Mouse (Mus musculus) T-cell, adult 2 months (primary cell): Measurements from ENCODE around the gene Ccar1.
"Not testable (repeated sequence)": the region's sequence is repeated elsewhere in the genome, so short reads cannot be mapped to it uniquely, and the experiment has no call there.

ENCODE experiments used
- DNase-seq: peaks from one replicate; pipeline ENCODE4 v3.0.0; 2022; ENCODE audit warnings: low spot score

Ccar1 gene

GRCm38 (mm10) chr10:62792177-62793090 is at the start of gene Ccar1:
Gene Ccar1 (minus strand): TSS chr10:62792286.
- peak; percentile 99 for DNase-seq

GRCm38 (mm10) chr10:62840687-62841086 is 48.6 kb upstream of the Ccar1 start:
- DNase-seq = peak; percentile 73

- peak; percentile 22 for DNase-seq
Observed at GRCm38 (mm10) chr10:62837987-62838386, 45.9 kb upstream of the Ccar1 start.

- DNase-seq = no peak
Observed at GRCm38 (mm10) chr10:62832783-62833182, 40.7 kb upstream of the Ccar1 start.

- no peak for DNase-seq
Observed at GRCm38 (mm10) chr10:62831546-62831945, 39.5 kb upstream of the Ccar1 start.

- DNase-seq = no peak
Observed at GRCm38 (mm10) chr10:62824474-62824873, 32.4 kb upstream of the Ccar1 start.

GRCm38 (mm10) chr10:62823431-62823830 is 31.3 kb upstream of the Ccar1 start:
- no peak for DNase-seq

- DNase-seq = no peak
Observed at GRCm38 (mm10) chr10:62810010-62810409, 17.9 kb upstream of the Ccar1 start.

GRCm38 (mm10) chr10:62808766-62809165 is 16.7 kb upstream of the Ccar1 start:
- DNase-seq = no peak

- DNase-seq = no peak
Observed at GRCm38 (mm10) chr10:62808316-62808715, 16.2 kb upstream of the Ccar1 start.

GRCm38 (mm10) chr10:62804106-62804505 is 12.0 kb upstream of the Ccar1 start:
- no peak for DNase-seq

- DNase-seq = no peak
Observed at GRCm38 (mm10) chr10:62803296-62803695, 11.2 kb upstream of the Ccar1 start.

GRCm38 (mm10) chr10:62794221-62794620 is 2.1 kb upstream of the Ccar1 start:
- no peak for DNase-seq

GRCm38 (mm10) chr10:62793091-62793453 is 986 bp upstream of the Ccar1 start:
- DNase-seq = no peak

GRCm38 (mm10) chr10:62791251-62792176 is 572 bp downstream of the Ccar1 start:
- peak; percentile 8 for DNase-seq

GRCm38 (mm10) chr10:62781776-62782175 is 10.3 kb downstream of the Ccar1 start:
- DNase-seq = not testable (repeated sequence)

- no peak for DNase-seq
Observed at GRCm38 (mm10) chr10:62750781-62751180, 41.3 kb downstream of the Ccar1 start.

- no peak for DNase-seq
Observed at GRCm38 (mm10) chr10:62739961-62740737, 51.9 kb downstream of the Ccar1 start.

- DNase-seq = no peak
Observed at GRCm38 (mm10) chr10:62736965-62737688, 55.0 kb downstream of the Ccar1 start.

- DNase-seq = no peak
Observed at GRCm38 (mm10) chr10:62730826-62731225, 61.3 kb downstream of the Ccar1 start.
